Mouse (Mus musculus): ENCODE measurements around the gene Gm960.

The Gm960 gene

DNA sequence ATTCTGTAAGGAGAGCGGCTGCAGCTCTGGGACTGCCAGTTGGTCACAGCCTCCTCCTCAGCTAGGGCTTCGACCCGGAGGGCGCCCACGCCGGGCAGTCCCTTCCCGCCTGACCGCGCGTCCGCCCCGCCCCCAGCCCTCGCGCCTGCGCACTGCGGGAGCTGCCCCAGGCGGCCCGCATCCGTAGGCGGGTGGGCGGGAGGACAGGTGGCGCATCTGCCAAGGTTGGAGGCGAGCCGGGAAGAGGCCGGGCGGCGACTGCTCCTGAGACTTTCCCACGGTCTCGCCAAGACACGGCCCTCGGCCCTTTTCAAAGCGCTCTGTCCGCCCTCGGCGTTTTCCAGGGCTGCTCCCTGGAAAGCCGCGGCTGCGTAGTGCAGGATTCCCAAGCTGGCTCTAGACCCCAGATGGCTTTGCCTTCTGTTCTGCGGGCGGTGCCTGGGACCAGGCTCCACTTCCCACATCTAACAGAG lies at the start of gene Gm960:
Gene Gm960 (minus strand): TSS at position 464 of the 473 bp plus-strand sequence.
- no peak for DNase-seq (ENCODE audit: low spot score)

DNA sequence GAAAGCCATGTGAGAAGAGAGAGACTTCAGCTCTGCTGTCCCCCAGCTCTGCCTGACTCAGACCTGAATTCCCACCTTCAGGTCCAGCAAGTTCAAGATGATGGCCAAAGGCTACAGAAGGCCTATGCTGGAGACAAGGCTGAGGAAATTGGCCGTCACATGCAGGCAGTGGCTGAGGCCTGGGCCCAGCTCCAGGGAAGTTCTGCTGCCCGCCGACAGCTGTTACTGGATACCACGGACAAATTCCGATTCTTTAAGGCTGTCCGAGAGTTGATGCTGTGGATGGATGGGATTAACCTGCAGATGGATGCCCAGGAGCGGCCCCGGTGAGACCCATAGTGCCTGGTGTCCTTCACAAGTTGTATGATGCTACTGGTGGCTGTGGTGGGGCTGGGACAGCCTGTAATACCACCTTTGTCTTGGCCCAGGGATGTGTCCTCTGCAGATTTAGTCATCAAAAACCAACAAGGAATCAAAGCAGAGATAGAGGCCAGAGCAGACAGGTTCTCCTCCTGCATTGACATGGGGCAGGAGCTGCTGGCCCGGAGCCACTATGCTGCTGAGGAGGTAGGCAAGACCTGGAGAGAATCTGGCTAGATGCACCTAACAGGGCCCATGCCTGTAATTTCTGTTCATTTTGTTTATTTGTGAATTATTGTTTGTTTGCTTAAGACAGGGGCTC lies 49.3 kb upstream of the Gm960 start:
- DNase-seq (ENCODE audit: low spot score), result no peak

DNA sequence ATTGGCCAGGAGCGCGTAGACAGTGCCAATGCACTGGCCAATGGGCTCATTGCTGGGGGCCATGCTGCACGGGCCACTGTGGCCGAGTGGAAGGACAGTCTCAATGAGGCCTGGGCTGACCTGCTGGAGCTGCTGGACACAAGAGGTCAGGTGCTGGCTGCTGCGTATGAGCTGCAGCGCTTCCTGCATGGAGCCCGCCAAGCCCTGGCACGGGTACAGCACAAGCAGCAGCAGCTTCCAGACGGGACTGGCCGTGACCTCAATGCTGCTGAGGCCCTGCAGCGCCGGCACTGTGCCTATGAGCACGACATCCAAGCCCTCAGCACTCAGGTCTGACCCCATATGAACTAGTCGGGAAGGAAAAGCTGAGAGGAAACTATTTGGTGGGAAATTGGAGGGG lies 48.1 kb upstream of the Gm960 start:
- DNase-seq (ENCODE audit: low spot score), result no peak

DNA sequence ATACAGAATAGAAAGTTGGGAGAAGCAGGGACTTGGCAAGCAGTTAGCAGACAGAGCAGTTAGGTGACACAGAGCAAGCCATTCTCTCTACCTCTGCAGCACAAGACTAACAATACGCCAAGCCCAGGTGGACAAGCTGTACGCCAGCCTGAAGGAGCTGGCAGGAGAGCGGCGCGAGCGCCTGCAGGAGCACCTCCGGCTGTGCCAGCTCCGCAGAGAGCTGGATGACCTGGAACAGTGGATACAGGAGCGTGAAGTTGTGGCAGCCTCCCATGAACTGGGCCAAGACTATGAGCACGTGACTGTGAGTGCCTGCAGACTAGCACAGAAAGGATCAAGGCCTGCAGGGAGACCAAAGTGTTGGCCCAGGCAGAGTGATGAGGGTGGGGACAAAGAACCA lies 47.2 kb upstream of the Gm960 start:
- DNase-seq (ENCODE audit: low spot score), result no peak

DNA sequence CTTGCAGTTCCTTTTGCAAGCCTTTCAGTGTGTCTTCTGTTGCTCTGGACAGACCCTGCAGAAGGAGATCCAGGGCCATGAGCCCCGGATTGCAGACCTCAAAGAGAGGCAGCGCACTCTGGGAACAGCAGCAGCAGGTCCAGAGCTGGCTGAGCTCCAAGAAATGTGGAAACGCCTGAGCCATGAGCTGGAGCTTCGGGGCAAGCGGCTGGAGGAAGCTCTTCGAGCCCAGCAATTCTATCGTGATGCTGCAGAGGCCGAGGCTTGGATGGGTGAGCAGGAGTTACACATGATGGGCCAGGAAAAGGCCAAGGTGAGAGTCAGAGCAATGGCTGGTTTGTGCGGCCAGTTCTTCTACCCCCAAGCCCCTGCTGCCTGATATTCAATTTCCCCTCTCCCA lies 46.6 kb upstream of the Gm960 start:
- DNase-seq (ENCODE audit: low spot score), result no peak

DNA sequence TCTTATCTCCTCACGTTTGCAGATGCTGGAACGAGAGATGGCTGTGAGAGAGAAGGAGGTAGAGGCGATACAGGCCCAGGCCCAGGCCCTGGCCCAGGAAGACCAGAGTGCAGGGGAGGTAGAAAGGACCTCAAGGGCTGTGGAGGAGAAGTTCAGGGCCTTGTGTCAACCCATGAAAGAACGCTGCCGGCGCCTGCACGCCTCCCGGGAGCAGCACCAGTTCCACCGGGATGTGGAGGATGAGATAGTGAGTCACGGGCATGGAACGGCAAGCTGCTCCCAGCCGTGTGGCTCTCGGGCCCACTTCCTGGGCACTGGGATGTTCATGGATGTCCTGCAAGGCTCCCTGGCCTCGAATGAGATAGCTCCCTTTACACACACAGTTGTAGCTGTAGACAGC lies 45.6 kb upstream of the Gm960 start:
- DNase-seq (ENCODE audit: low spot score), result no peak

DNA sequence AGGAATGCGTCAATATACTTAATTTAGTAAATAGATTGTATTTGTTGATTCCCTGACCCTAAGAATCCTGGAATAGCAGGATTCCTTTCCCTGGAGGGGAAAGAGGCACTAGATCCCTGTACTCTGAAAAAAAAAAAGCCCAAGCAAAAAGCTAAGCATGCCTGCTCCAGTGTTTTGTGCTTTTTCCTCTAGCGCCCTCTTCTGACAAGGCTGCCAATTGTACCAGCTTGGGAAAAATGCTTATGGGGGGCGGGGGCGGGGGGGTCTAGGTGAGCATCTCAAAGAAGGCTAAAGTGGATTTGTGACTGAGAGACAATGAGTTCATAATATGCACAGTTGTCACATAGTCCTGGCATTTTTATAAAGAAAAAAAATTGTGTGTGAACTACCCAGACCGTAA lies 45.1 kb upstream of the Gm960 start:
- DNase-seq (ENCODE audit: low spot score), result no peak

DNA sequence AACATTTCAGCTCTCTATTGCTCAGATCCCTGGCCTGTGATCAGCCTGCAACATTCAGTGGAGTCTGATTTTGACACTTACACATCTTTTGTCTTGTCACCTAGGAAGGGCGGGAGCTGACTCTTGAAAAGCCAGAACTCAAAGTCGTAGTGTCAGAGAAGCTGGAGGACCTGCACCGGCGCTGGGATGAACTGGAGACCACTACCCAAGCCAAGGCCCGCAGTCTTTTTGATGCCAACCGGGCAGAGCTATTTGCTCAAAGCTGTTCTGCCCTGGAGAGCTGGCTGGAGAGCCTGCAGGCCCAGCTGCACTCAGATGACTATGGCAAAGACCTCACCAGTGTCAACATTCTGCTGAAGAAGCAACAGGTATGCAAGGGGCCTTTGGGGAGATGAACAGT lies 43.8 kb upstream of the Gm960 start:
- no peak for DNase-seq (ENCODE audit: low spot score)

DNA sequence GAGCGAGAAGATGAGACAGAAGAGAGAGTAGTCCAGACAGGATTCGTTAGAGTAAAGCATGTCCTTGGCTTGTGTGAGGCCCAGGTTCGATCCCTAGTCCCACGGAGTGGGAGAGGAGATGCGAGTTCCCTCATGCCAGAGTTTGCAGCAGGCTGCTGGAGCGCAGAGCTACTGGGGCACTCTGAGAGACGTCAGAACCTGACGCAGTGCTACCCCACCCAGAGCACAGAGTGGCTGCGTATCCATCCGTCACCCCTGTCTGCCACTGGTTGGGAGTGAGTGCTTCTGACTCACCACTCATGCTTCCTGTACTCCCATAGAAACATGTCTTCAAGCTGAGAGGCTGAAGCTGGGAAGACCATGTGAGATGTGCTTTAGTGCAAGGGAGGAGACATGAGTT lies 43.0 kb upstream of the Gm960 start:
- no peak for DNase-seq (ENCODE audit: low spot score)

DNA sequence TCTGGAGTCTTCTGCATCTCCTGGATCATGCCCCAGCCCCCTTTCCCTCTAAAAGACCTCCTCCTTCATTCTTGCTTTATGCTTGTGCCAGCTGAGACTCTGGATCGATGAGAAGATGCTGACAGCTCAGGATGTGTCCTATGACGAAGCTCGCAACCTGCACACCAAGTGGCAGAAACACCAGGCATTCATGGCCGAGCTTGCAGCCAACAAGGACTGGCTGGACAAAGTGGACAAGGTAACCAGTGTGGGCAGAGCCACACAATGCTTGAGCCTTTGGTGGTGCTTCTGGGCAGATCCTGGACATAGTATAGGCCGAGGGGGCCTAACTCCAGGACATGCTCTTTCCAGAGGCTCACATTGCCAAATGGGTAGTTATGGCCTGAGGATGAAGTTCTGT lies 41.3 kb upstream of the Gm960 start:
- no peak for DNase-seq (ENCODE audit: low spot score)

DNA sequence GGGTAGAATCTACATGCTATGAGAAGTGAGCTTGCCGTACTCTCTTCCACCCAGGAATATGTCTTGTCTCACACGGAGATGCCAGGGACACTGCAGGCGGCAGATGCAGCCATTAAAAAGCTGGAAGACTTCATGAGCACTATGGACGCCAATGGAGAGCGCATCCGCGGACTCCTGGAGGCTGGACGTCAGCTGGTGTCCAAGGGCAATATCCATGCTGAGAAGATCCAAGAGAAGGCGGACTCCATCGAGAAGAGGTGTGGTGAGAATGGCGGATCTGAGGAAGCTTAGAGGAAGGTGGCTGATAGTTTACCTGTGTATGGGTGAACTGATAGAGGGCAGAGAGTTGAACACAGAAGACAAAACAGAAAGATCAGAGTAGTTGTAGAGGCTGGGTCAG lies 40.6 kb upstream of the Gm960 start:
- no peak for DNase-seq (ENCODE audit: low spot score)

DNA sequence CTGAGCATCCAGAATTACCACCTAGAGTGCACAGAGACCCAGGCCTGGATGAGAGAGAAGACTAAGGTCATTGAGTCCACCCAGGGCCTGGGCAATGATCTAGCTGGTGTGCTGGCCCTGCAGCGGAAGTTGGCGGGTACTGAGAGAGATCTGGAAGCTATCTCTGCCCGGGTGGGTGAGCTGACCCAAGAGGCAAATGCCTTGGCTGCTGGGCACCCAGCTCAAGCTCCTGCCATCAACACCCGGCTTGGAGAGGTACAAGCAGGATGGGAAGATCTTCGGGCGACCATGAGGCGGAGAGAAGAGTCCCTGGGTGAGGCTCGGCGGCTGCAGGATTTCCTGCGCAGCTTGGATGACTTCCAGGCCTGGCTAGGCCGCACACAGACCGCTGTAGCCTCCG lies 39.4 kb upstream of the Gm960 start:
- no peak for DNase-seq (ENCODE audit: low spot score)

DNA sequence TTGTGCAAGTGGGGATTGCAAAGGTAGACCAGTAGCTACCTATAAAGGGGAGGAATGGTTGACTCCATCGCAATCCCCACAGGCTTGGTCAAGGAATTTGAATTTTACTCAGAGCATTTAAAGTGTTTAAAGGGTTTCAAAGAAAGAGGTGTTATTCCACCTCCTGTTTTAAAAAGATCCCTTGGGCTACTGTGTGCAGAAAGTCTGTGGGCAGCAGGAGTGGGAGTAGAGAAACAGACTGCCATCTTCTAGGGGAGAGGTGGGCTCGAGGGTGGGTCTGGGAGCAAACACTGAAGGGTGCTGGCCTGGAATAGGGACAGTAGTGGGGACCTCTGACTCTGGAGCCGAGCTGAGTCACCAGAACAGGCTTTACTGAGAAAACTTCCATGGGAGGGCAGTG lies 34.6 kb upstream of the Gm960 start:
- no peak for DNase-seq (ENCODE audit: low spot score)

DNA sequence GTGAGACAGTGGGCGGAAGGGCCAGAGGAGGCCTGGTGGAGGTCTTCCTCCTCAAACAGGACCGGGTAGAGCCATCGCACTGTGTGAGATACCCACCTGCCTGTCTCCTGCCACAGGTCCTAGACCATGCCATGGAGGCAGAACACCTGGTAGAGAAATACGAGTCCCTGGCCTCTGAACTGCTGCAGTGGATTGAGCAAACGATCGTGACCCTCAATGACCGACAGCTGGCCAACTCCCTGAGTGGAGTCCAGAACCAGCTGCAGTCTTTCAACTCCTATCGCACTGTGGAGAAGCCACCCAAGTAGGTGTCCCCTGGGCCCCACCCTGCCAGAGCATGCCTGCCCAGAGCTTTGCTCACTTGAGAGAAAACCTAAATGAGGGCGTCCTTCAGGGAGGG lies 30.7 kb upstream of the Gm960 start:
- no peak for DNase-seq (ENCODE audit: low spot score)

DNA sequence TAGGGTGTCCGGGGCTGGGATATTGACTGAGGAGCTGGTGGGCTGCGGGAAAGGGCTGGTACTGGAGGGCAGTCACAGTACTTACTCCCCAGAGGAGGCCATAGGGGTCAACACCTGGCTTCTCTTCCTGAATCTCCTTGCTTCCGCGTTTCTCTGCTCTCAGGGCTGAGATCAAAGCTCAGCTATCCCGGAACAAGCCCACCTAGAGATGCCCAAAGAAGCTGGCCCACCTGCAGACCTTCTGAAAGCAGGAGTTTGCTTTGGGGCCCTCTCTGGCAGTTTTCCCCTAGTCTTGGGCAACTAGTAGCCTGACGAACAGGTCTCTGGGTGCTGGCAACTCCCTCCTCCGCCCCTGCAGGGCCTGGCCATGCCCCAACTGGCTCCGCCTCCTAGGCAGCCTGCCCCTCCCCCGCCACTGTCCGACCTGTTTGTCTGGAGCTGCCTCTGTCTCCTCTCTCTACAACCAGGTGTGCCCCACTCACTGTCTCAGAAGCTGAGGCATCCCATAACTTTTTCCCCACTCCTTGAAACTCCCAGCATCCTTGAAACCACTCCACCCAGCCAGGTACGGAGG lies 22.3 kb upstream of the Gm960 start:
- DNase-seq (ENCODE audit: low spot score), result no peak

DNA sequence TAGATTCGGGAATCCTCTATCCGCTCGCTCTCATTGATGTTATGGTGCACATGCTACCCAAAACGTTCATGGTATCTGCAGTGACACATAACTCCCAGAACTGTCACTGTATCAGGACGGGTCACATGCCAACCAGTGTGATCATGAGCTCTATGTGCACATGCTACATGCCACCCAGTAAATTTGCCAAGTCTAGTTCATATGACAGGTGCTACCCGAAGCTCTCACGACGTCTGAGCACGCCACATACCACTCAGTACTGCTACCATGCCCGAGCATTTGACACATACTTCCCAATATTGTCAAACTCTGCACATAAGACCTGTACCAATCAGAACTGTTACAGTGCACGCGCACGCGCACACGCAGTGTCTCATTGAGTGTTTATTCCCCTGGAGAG lies 21.6 kb upstream of the Gm960 start:
- no peak for DNase-seq (ENCODE audit: low spot score)

DNA sequence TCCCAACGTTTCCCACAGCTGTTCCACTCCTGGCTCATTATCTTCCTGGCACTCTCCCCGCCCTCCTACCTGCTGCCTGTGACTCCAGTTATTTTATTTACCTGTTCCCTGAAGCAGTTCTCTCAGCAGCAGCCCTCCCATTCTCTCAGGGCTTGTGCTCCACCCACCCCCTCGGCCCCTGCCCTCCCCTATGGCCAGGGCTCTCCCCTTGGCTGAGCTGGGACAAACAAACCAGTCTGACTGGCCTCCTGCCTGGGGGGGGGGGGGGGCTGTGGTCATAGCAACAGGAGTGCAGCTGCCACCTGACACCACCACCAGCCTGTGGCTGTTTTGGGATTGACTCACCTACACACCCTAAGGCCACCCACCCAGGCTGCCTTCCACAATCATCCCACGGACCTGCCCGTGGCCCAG lies 20.9 kb upstream of the Gm960 start:
- no peak for DNase-seq (ENCODE audit: low spot score)

DNA sequence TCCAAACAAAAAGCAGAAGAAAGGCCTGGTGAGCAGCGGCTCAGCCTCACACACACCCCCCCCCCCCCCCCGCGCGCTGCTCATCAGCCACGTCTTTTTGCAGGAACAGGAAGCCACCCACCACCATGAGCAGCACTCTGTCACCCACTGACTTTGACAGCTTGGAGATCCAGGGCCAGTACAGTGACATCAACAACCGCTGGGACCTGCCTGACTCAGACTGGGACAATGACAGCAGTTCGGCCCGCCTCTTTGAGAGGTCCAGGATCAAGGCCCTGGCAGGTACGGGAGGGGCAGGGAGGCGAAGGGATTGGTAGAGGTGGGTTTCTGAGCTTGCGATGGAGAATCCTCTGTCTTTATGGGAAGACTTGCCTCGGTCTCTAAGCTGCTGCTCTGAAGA lies 20.2 kb upstream of the Gm960 start:
- no peak for DNase-seq (ENCODE audit: low spot score)

DNA sequence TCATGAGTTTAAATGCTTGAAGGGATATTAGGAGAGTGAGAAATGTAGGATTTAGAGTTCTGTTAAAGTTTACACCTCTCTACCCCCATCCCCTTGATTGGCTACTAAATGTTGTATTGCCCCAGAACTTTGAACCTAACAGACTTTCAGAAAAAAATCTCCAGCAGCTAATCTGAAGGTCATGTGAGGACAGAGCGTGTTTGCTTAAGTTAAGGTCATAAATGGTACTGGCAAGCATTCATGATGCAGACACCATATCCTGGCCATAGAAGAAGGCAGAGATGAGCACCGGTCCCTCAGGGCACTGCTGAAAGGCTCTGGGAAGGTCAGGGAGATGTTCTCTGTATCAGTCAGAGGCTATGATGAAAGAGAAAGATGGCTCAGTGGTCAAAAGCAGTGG lies 18.8 kb upstream of the Gm960 start:
- no peak for DNase-seq (ENCODE audit: low spot score)

DNA sequence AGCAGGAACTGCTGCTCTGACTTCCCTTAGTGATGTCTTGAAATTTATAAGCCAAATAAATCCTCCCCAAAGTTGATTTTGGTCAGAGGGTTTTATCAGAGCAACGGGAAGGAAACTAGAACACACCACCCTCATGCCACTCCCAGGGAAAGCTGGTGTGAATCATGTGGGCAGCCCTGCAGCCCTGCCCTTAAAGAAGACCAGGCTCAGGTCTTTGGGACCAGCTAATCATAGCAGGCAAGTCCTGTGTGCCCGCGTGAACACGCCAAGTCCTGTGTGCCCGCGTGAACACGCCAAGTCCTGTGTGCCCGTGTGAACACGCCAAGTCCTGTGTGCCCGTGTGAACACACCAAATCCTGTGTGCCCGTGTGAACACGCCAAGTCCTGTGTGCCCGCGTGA lies 18.3 kb upstream of the Gm960 start:
- no peak for DNase-seq (ENCODE audit: low spot score)

DNA sequence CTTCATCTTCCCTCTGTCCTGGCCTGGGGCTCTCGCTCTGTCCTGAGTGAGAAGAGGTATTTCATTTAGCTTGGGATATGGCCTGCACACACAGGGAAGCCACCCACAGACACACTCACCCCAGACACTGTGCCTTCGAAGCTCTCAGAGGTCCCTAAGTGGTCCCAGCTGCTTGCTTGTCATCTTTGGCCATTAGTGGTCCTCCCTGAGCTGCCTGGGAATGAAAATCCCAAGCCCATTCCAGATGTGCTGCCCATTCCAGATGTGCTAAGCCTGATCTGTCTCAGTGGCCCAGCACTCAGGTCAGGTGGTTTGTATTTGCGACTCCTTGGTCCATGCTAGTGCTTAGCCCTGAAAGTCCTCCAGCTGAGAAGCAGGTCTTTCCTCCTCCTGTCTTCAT lies 15.4 kb upstream of the Gm960 start:
- DNase-seq (ENCODE audit: low spot score), result no peak

DNA sequence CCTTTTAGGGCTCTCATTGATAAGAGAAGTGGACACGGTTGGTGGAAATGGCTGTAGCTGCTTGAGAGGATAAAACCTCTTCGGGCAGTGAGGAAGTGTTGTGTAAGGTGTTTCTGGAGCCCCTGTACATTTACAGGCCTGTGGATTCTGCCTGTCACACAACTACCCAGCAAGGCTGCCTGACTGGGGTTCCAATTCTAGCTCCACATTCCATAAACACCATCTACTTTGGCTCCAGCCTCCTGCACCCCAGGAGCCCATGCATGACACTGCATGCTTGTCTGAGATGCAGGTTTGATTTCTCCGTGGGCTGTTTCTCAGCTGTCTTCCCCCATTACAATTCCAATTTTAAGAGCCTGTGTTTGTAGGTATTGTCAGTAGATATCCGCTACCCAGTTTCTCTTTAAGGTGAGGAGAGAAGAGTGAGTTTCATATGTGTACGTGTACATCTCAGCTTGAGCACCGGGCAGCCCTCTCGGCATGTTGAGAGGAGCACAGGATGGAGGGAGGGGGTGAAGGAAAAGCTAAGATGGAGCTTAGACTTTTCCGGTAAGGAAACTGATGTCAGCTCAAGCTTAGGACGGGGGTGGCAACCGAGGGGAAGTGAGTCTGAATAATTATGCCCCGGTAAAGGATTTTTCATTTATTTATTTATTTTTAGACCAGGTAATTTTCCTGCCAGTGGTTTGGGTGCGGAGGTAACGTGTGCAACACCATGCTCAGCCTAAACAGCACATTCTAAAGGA lies 14.5 kb upstream of the Gm960 start:
- DNase-seq (ENCODE audit: low spot score), result no peak

DNA sequence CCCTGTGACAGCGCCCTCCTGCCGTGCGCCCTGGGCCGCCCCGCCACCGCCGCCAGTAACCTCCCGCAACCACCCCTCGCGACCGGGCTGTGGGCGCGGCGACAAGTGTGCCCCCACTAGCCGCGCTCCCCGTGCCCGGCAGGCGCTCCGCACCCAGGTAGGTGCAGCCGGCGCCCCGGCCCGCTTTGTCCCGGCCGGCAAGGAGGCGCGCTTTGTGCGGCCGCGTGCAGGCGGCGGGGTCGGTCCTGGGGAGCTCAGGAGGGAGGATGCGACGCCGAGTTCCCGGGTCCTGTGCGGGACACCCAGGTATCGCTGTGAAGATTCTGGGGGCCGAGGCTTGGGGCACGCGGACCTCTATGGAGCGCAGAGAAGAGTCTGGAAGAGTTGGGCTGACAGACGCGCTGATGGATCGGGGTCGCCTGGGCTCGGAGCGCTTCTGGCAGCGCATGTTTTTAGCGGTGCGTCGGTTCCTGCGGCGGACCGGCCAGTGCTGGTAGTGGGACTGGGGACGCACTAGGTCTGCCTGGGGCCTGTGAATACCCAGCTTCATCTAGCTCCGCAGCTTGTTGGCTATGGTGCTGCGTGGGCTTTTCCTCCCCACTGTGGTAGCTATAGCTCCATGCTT lies 13.8 kb upstream of the Gm960 start:
- DNase-seq (ENCODE audit: low spot score), result no peak
